Mouse (Mus musculus) forebrain, embryonic 16.5 days (tissue): ENCODE results near the gene Pbx3. TPM values are rescaled to one million over a fixed set of nuclear protein-coding genes. Genes with fewer than 3 reads are reported as not detected.

Experiments used
- ATAC-seq: fragments of 200-750 bp; cut with Nextera tagmentation; 2 replicates; pipeline ENCODE4 v1.8.0; 2017; ENCODE audit warnings: mild to moderate bottlenecking, moderate library complexity
- H3K27ac ChIP-seq: fragments of 300-500 bp; sonication (generic); 2 replicates; pipeline ENCODE4 v1.5.1; 2014; ENCODE audit warnings: low read length, control low read depth
- H3K27me3 ChIP-seq: fragments of 300-500 bp; sonication (generic); replicated peaks from 2 replicates; pipeline ENCODE4 v1.6.1; 2014; ENCODE audit warnings: low read length; ENCODE audit not compliant: control insufficient read depth, insufficient read depth
- H3K36me3 ChIP-seq: fragments of 300-500 bp; sonication (generic); 2 replicates; pipeline ENCODE4 v1.6.1; 2014; ENCODE audit not compliant: control insufficient read depth, insufficient read depth
- H3K4me1 ChIP-seq: fragments of 300-500 bp; sonication (generic); replicated peaks from 2 replicates; pipeline ENCODE4 v1.6.1; 2014; ENCODE audit warnings: low read length; ENCODE audit not compliant: control insufficient read depth, insufficient read depth
- H3K4me2 ChIP-seq: fragments of 300-500 bp; sonication (generic); 2 replicates; pipeline ENCODE4 v1.6.1; 2014; ENCODE audit warnings: mild to moderate bottlenecking, low read length, control low read depth
- H3K4me3 ChIP-seq: fragments of 300-500 bp; sonication (generic); replicated peaks from 2 replicates; pipeline ENCODE4 v1.5.1; 2014; ENCODE audit warnings: mild to moderate bottlenecking, low read length, control low read depth
- H3K9ac ChIP-seq: fragments of 300-500 bp; sonication (generic); replicated peaks from 2 replicates; pipeline ENCODE4 v1.6.1; 2014; ENCODE audit warnings: low read depth, low read length, control low read depth
- H3K9me3 ChIP-seq: fragments of 300-500 bp; sonication (generic); 2 replicates; pipeline ENCODE4 v1.6.1; 2016; ENCODE audit warnings: low read length; ENCODE audit not compliant: control insufficient read depth
- WGBS: fragments of 180-500 bp; shearing (Covaris S2); extraction: QIAGEN DNeasy Blood & Tissue Kit; methylation state at CpG from one replicate; pipeline ENCODE4 v1.1.7; 2014; 5-methylcytosine and 5-hydroxymethylcytosine counted together
- polyA plus RNA-seq: library from polyadenylated mRNA; unstranded; fragments of >200 nt; fragmentation: Nextera tagmentation; extraction: Ambion mirVana; gene quantifications from 2 replicates; pipeline ENCODE4 v1.2.1, GENCODE M21; 2015

Pbx3 gene
- polyA plus RNA-seq, 1 experiment from 2014 or later: 71.1 TPM

- Histone ChIP-seq H3K4me1 (peaks cover 21% of the 10 kb centered on the region), H3K9me3 (no peaks in the 10 kb centered on the region), H3K4me3 (no peak overlapping the region), H3K4me2 (no peak overlapping the region), H3K27ac (no peak overlapping the region), H3K27me3 (0 out of 2 replicates have a peak, but pooled peaks cover 4% of the 10 kb centered on the region), H3K36me3 (no peaks in the 10 kb centered on the region), H3K9ac (no peak overlapping the region)
- peak; percentile 39; the same call in 1 of the 2 replicates for ATAC-seq
- 15% methylated on average over 4 of the region's 4 CpGs for WGBS
Observed at GRCm38 (mm10) chr2:34260653-34261076, 112.3 kb downstream of the Pbx3 start.

GRCm38 (mm10) chr2:34258256-34258655 lies 114.7 kb downstream of the Pbx3 start:
- H3K9ac ChIP-seq: no peak overlapping the region
- H3K27me3 ChIP-seq: peaks cover 2% of the 10 kb centered on the region; the same call in 1 of the 2 replicates
- no peak overlapping the region for H3K4me3 ChIP-seq
- ATAC-seq: no peak
- peaks cover 24% of the 10 kb centered on the region for H3K4me1 ChIP-seq
- H3K27ac ChIP-seq: no peak overlapping the region
- H3K36me3 ChIP-seq: no peaks in the 10 kb centered on the region
- 26% methylated on average over 2 of the region's 2 CpGs for WGBS
- no peak overlapping the region for H3K4me2 ChIP-seq
- no peaks in the 10 kb centered on the region for H3K9me3 ChIP-seq

- ATAC-seq: no peak
- H3K9ac ChIP-seq: no peak overlapping the region
- WGBS: 66% methylated on average over 2 of the region's 2 CpGs
Observed at GRCm38 (mm10) chr2:34257611-34258010, 115.3 kb downstream of the Pbx3 start.

GRCm38 (mm10) chr2:34256000-34256553 lies 116.9 kb downstream of the Pbx3 start:
- Histone ChIP-seq H3K9me3 (no peaks in the 10 kb centered on the region), H3K27ac (no peak overlapping the region), H3K27me3 (peaks cover 5% of the 10 kb centered on the region; the same call in 1 of the 2 replicates), H3K4me3 (no peak overlapping the region), H3K4me1 (peaks cover 32% of the 10 kb centered on the region), H3K36me3 (no peaks in the 10 kb centered on the region), H3K4me2 (no peak overlapping the region), H3K9ac (no peak overlapping the region)
- ATAC-seq: peak; percentile 87
- WGBS: 38% methylated on average over 6 of the region's 6 CpGs

More at GRCm38 (mm10) chr2:34257611-34258010, 115.3 kb downstream of the Pbx3 start:
- no peaks in the 10 kb centered on the region for H3K36me3 ChIP-seq
- H3K4me2 ChIP-seq: no peak overlapping the region
- peaks cover 2% of the 10 kb centered on the region; the same call in 1 of the 2 replicates for H3K27me3 ChIP-seq
- no peak overlapping the region for H3K4me3 ChIP-seq
- peaks cover 29% of the 10 kb centered on the region for H3K4me1 ChIP-seq
- no peaks in the 10 kb centered on the region for H3K9me3 ChIP-seq
- no peak overlapping the region for H3K27ac ChIP-seq

GRCm38 (mm10) chr2:34253627-34254026 lies 119.3 kb downstream of the Pbx3 start:
- Histone ChIP-seq H3K4me2 (no peak overlapping the region), H3K4me3 (no peak overlapping the region), H3K36me3 (no peaks in the 10 kb centered on the region), H3K27me3 (peaks cover 5% of the 10 kb centered on the region; the same call in 1 of the 2 replicates), H3K9me3 (no peaks in the 10 kb centered on the region), H3K27ac (no peak overlapping the region), H3K9ac (no peak overlapping the region), H3K4me1 (peaks cover 38% of the 10 kb centered on the region)
- 53% methylated on average over 1 of the region's 1 CpGs for WGBS
- no peak for ATAC-seq

- Histone ChIP-seq H3K9ac (no peak overlapping the region), H3K4me1 (peaks cover 39% of the 10 kb centered on the region)
- 16% methylated on average over 1 of the region's 1 CpGs for WGBS
Observed at GRCm38 (mm10) chr2:34253111-34253510, 119.8 kb downstream of the Pbx3 start.

GRCm38 (mm10) chr2:34252286-34252685 lies 120.7 kb downstream of the Pbx3 start:
- Histone ChIP-seq H3K27ac (no peak overlapping the region), H3K4me2 (no peak overlapping the region), H3K9ac (no peak overlapping the region), H3K36me3 (no peaks in the 10 kb centered on the region), H3K4me3 (no peak overlapping the region), H3K4me1 (peaks cover 35% of the 10 kb centered on the region), H3K27me3 (peaks cover 3% of the 10 kb centered on the region; the same call in 1 of the 2 replicates), H3K9me3 (no peaks in the 10 kb centered on the region)
- 41% methylated on average over 3 of the region's 3 CpGs for WGBS
- no peak for ATAC-seq

More at GRCm38 (mm10) chr2:34253111-34253510, 119.8 kb downstream of the Pbx3 start:
- H3K27me3 ChIP-seq: peaks cover 5% of the 10 kb centered on the region; the same call in 1 of the 2 replicates
- no peak for ATAC-seq
- no peak overlapping the region for H3K27ac ChIP-seq
- no peaks in the 10 kb centered on the region for H3K36me3 ChIP-seq
- no peak overlapping the region for H3K4me3 ChIP-seq
- no peaks in the 10 kb centered on the region for H3K9me3 ChIP-seq
- no peak overlapping the region for H3K4me2 ChIP-seq

GRCm38 (mm10) chr2:34249961-34250658 lies 122.8 kb downstream of the Pbx3 start:
- Histone ChIP-seq H3K27me3 (peaks cover 3% of the 10 kb centered on the region; the same call in 1 of the 2 replicates), H3K4me1 (peaks cover 26% of the 10 kb centered on the region), H3K36me3 (no peaks in the 10 kb centered on the region), H3K27ac (peak overlapping the region; percentile 78), H3K9ac (peak overlapping the region; percentile 35), H3K4me3 (peak overlapping the region; percentile 44), H3K4me2 (peak overlapping the region; percentile 79), H3K9me3 (no peaks in the 10 kb centered on the region)
- 4% methylated on average over 18 of the region's 18 CpGs for WGBS
- peak; percentile 45 for ATAC-seq

- H3K27ac ChIP-seq: peak overlapping the region; percentile 78
- H3K4me1 ChIP-seq: peaks cover 26% of the 10 kb centered on the region
- peak overlapping the region; percentile 44 for H3K4me3 ChIP-seq
- no peaks in the 10 kb centered on the region for H3K36me3 ChIP-seq
- H3K9ac ChIP-seq: peak overlapping the region; percentile 35
- peaks cover 3% of the 10 kb centered on the region; the same call in 1 of the 2 replicates for H3K27me3 ChIP-seq
- H3K9me3 ChIP-seq: no peaks in the 10 kb centered on the region
- peak overlapping the region; percentile 79 for H3K4me2 ChIP-seq
- ATAC-seq: peak; percentile 93
- under 1% methylated on average over 15 of the region's 15 CpGs for WGBS
Observed at GRCm38 (mm10) chr2:34249141-34249960, 123.6 kb downstream of the Pbx3 start.
